Mouse (Mus musculus) cerebellum, adult (tissue): ENCODE measurements around the gene Rnf39.
"Not testable (repeated sequence)": the region's sequence is repeated elsewhere in the genome, so short reads cannot be mapped to it uniquely, and the experiment has no call there.

Source experiments
- ATAC-seq: cut with Nextera tagmentation; 2 replicates; pipeline ENCODE4 v1.9.2; 2017; ENCODE audit warnings: mild to moderate bottlenecking, moderate library complexity, mixed read lengths; ENCODE audit not compliant: insufficient number of reproducible peaks, low FRiP score, low TSS enrichment

Gene Rnf39

DNA sequence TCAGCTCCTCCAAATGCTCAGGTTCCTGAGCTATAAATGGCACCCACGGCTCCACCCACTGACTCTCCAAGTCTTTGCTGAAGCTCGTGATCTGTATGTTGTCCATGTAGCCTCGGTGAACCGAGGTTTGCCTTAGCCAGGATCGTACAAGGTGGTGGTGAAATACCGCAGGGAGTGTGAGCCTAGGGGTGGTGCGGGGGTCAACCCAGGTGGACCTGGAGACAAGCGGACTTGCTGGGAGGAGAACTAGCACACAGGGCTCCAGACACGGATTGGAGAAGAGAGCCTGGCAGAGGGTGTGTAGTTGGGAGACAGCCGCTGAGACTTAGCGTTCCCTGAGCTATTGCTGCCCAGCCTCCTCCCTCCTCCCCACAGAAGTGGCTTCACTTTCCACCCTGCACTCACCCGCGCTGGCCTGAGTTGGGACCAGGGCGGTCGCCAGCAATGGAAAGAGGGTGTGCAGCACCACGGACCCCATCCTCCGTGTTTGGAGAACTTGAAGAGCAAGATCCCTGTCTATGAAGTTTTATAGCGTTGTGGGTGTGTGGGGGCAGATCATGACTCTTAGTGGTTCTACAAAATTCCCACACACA is 38.6 kb downstream of the Rnf39 start, which contains the start of gene 2410137M14Rik:
Gene 2410137M14Rik, minus strand, starts transcription at position 17 of the 593 bp plus-strand sequence.
- no peak for ATAC-seq

DNA sequence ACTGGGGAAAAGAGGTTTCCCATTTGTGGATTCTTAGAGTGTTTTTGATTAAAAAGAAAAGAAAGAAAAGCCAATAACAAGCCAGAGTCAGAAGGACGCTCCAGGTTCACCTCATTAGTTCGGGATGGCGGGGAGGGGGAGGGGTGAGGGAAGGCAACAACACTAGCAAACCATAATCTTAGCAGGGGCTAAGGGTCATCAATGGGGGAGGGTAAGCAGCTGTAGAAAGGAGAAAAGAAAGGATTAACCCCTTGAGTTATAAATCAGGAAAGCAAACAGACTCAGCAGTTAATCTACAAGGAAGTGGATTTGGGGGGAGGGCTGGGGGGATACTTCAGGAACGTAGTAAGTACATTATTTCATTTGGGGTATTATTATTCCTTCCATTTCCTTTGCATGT is 39.1 kb downstream of the Rnf39 start:
- ATAC-seq: no peak

DNA sequence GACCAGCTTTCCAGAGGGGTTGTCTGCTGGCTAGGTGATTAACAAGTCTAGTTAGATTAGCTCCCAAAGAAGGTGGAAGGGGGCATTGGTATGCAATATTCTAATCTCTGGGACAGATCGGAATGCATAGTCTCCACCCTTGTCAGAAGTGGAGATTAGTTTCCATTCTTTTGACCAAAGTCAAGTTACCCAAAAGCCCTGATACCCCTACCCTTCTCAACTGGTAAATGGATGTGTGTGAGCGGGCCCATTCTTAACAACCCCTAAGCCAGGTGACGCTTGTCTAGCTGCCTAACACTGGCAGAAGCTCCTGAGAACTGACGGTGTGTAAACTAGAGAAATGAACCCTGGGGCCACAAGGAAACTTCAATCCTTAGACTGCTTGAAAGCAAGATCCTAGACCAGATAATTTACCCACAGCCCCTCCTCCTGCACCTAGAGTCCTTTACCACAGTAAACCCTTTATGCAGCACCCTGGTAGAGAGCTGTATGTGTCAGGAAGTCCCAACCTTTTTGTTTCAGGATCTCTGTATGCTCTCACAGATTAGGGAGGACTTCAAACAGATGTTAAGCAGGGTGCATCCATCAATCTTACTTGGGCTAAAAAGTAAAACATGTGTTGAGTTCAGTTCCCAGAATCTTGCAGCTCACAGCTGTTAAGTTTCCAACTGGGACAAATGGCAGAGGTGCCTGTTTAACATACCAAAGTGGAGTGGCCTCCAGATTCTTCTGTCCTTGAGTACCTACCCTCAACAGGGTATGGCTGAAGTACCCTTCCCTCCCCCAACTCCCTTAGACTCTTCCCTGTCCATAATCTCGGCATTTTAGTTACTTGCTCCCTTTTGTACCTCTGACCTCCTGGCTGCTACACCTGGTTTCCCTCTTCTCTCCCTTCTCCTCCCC is 39.8 kb downstream of the Rnf39 start:
- no peak for ATAC-seq

DNA sequence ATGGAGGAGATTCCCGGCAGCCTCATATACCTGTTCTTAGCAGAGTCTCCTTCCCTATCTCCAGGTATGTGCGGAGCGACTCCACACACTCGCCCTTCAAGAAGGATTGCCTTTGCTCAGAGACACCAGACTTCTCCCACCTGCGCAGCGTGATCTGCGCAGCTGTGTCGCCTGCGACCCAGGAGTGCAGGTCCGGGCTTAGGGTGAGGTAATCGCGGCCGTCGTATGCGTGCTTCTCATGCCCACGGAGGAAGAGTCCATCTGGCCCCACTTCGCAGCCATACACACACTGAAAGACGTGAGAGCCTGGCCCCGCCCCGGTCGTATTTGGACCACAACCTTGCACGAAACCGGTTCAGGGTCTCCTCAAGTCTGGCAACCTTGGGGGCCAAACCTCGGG is 45.8 kb downstream of the Rnf39 start:
- ATAC-seq: no peak

DNA sequence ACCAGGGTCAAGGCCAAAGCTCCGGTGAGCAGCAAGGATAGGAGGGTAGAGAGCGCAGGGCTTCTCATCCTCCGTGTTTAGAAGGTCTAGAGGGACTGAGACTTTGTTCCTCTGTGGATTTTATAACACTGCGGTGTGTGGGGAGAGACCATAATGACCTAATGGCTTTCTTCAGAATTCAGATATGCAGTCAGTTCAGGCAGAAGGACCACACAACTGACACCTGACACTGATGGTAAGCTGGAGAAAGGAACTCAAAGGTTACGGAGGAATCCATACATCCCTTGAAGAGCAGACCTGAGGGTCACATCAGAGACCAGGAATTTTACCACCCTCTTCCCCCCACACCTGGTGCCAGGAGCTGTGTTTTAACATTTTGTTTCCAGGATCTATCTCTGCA is 46.7 kb downstream of the Rnf39 start, which contains the start of gene H2-M5:
Gene H2-M5, minus strand, starts transcription at position 101 of the 400 bp plus-strand sequence.
- ATAC-seq: no peak

DNA sequence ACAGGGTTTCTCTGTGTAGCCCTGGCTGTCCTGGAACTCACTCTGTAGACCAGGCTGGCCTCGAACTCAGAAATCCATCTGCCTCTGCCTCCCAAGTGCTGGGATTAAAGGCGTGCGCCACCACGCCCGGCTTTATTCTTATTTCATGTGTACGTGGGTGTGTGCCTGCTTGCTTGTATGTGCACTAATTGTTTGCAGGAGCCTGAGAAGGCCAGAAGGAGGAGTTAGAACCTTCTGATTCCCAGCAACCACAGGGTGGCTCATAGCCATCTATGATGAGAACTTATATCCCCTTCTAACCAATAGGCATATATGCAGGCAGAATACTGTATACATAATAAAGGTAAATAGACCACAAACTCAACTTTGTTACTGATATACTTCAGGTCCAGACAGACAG is 47.9 kb downstream of the Rnf39 start:
- not testable (repeated sequence) for ATAC-seq

DNA sequence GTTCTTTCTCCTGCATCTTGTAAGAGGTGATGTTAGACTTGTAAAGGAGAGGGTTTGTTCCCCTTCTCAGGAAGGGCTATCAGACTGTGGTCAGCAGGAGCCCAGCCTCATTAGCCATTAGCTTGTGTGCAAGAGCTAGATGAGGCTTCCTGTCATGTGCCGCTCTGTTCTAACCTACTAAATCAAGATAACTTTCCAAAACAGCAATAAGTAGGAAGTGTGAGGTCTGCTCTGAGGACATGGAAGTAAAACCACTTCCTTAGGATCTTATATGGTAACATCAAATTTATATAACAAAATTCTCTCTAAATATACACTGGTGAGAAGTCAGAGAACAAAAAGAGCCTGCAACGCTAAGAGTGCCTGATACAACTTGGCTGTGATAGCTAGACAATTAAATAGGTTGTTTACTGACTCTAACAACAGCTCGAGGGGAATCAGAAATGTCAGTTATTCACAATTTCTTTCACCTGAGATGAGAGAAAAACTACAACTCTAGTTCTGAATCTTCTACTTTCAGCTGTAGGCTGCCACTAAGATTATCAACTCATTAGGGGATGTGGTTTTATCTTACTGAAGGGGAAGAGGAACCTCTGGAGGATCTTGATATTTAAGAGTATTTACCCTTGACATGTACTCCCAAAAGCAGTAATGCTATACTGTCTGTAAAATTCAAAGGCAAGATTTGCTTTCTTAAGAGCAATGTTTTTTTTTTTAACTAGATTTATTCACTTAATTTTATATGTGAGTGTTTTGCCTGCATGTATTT is 49.8 kb downstream of the Rnf39 start:
- ATAC-seq: no peak

DNA sequence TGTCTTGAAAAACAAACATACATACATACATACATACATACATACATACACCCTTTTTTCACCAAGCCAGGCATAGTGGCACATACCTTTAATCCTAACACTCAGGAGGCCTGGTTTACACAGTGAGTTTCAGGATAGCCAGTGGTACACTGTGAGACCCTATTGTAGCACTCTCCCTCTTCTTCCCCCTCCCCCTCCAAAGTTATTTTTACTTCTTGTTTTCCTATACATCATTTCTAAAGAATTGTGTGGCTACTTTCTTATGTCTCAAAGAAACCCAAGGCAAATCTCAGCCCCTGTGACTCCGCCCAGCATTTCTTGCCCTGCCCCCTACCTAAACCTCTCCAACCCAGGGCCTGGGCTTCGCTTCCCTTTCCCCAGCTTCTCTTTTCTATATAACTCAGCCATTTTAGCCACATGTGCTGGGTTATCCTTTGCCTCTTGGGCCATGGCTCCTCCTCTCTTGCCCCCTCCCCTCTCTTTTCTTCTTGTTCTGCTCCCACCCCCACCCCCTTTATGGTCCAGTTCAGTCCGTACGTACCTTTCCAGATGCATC is 51.1 kb downstream of the Rnf39 start:
- no peak for ATAC-seq

DNA sequence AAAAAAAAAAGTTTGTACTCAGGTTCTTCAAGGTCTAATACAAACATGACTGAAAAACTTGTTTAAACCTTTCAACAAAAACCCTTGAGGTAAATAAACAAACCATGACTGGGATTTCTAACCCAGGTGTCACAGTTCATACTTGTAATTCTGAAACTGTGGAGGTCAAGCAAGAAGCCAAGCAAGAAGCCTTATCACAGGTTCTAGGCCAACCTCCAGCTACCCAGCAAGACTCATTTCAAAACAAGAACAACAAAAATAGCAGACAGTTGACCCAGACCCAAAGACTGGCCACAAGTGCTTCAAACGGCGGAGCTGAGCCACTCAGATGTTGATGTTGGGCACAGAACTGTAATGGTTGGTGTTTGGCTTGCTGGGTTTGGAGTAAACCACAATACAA is 51.8 kb downstream of the Rnf39 start:
- no peak for ATAC-seq

DNA sequence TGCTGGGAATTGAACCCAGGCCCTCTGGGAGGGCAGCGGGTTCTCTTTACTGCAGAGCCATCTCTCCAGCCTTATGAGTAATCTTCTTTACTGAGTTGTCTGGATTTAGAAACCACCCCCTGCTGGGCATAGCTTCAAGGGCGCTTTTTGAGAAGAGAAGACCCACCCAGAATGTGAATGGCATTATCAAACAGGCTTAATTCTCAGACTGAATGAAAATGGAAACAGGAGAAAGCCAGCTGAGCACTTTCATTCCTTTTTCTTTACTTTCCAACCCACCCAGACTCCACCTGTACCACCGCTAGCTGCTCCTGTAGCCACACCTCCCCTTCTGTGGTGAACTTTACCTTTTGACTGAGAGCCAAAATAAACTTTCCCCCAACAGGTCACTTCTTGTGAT is 52.7 kb downstream of the Rnf39 start:
- no peak for ATAC-seq

DNA sequence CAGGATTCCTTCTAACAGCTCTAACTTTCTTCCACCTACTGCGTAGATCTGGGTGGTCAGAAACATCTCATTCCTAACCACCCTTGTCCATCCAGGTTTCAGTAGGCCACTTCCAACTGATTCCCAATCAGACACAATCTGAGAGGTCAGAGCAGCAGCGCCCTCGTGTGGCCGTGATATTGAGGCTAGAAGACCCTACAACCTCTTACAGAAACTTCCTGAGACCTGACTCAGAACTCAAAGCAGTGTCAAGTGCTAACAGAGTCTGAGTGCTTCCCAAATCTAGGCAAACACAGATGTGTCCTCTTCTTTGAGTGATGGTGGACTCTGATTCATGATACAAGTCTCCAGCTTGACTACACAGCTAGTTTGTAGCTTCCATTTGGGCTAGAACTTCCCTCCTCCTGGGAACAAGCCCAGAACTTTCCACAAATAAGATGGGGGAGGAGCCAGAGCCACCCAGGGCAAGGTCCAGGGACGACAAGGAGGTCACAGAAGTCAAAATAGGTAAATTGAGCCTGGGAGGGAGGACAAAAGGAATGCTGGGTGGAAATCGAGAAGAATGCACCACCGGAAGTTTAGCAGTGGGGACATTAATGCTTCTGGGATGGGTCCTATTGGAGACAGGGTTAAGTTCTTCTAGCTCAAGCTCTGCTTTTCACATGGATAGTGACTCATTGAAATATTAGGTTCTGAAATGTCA is 54.5 kb downstream of the Rnf39 start:
- no peak for ATAC-seq
